Mouse (Mus musculus): Measurements from ENCODE around the gene Osm. TPM values are rescaled to one million over a fixed set of nuclear protein-coding genes. Genes with fewer than 3 reads are reported as not detected.

Osm gene
- polyA plus RNA-seq, 1 experiment from 2014 or later = 0.33 TPM

- 85% methylated on average over 2 of the region's 2 CpGs for WGBS
- H3K4me1 ChIP-seq (ENCODE audit: control insufficient read depth, insufficient read depth, low read length) = no peaks in the 10 kb centered on the region
- H3K4me2 ChIP-seq (ENCODE audit: low read depth, low read length) = no peak overlapping the region
- no peak overlapping the region for H3K4me3 ChIP-seq (ENCODE audit: low read length)
- H3K36me3 ChIP-seq (ENCODE audit: control insufficient read depth, insufficient read depth) = no peaks in the 10 kb centered on the region
- ATAC-seq (replicated peaks; ENCODE audit: extremely low read depth, insufficient read depth, low FRiP score) = no peak
- H3K9me3 ChIP-seq (replicated peaks; ENCODE audit: control insufficient read depth, low read length) = no peaks in the 10 kb centered on the region
- H3K27me3 ChIP-seq (ENCODE audit: control insufficient read depth, insufficient read depth, low read length) = no peaks in the 10 kb centered on the region
- H3K27ac ChIP-seq (ENCODE audit: low read length) = no peak overlapping the region
- no peak overlapping the region for H3K9ac ChIP-seq (ENCODE audit: low read length)
Measured at GRCm38 (mm10) chr11:4231435-4231834, 4.8 kb upstream of the Osm start.

GRCm38 (mm10) chr11:4232644-4233043 lies 3.6 kb upstream of the Osm start:
- Histone ChIP-seq H3K27me3 (ENCODE audit: control insufficient read depth, insufficient read depth, low read length) (no peaks in the 10 kb centered on the region), H3K9me3 (replicated peaks; ENCODE audit: control insufficient read depth, low read length) (no peaks in the 10 kb centered on the region), H3K27ac (ENCODE audit: low read length) (no peak overlapping the region), H3K4me1 (ENCODE audit: control insufficient read depth, insufficient read depth, low read length) (no peaks in the 10 kb centered on the region), H3K4me2 (ENCODE audit: low read depth, low read length) (no peak overlapping the region), H3K9ac (ENCODE audit: low read length) (no peak overlapping the region), H3K36me3 (ENCODE audit: control insufficient read depth, insufficient read depth) (no peaks in the 10 kb centered on the region), H3K4me3 (ENCODE audit: low read length) (no peak overlapping the region)
- peak; percentile 21 for ATAC-seq (replicated peaks; ENCODE audit: extremely low read depth, insufficient read depth, low FRiP score)
- 38% methylated on average over 12 of the region's 12 CpGs for WGBS

GRCm38 (mm10) chr11:4235052-4235655 lies 1.1 kb upstream of the Osm start:
- H3K27ac ChIP-seq (ENCODE audit: low read length) = no peak overlapping the region
- no peaks in the 10 kb centered on the region for H3K27me3 ChIP-seq (ENCODE audit: control insufficient read depth, insufficient read depth, low read length)
- no peaks in the 10 kb centered on the region for H3K9me3 ChIP-seq (replicated peaks; ENCODE audit: control insufficient read depth, low read length)
- H3K9ac ChIP-seq (ENCODE audit: low read length) = no peak overlapping the region
- no peaks in the 10 kb centered on the region for H3K36me3 ChIP-seq (ENCODE audit: control insufficient read depth, insufficient read depth)
- no peak overlapping the region for H3K4me2 ChIP-seq (ENCODE audit: low read depth, low read length)
- no peak for ATAC-seq (replicated peaks; ENCODE audit: extremely low read depth, insufficient read depth, low FRiP score)
- no peaks in the 10 kb centered on the region for H3K4me1 ChIP-seq (ENCODE audit: control insufficient read depth, insufficient read depth, low read length)
- H3K4me3 ChIP-seq (ENCODE audit: low read length) = no peak overlapping the region
- WGBS = 80% methylated on average over 6 of the region's 6 CpGs

- H3K4me3 ChIP-seq (ENCODE audit: low read length) = peak overlapping the region; percentile 27
- no peak for ATAC-seq (replicated peaks; ENCODE audit: extremely low read depth, insufficient read depth, low FRiP score)
- H3K27me3 ChIP-seq (ENCODE audit: control insufficient read depth, insufficient read depth, low read length) = no peaks in the 10 kb centered on the region
- H3K4me1 ChIP-seq (ENCODE audit: control insufficient read depth, insufficient read depth, low read length) = no peaks in the 10 kb centered on the region
- peak overlapping the region; percentile 29 for H3K4me2 ChIP-seq (ENCODE audit: low read depth, low read length)
- H3K9ac ChIP-seq (ENCODE audit: low read length) = no peak overlapping the region; the same call in 1 of the 2 replicates
- H3K9me3 ChIP-seq (replicated peaks; ENCODE audit: control insufficient read depth, low read length) = no peaks in the 10 kb centered on the region
- no peaks in the 10 kb centered on the region for H3K36me3 ChIP-seq (ENCODE audit: control insufficient read depth, insufficient read depth)
- WGBS = 85% methylated on average over 21 of the region's 21 CpGs
- peak overlapping the region; percentile 17; the same call in 1 of the 2 replicates for H3K27ac ChIP-seq (ENCODE audit: low read length)
Measured at GRCm38 (mm10) chr11:4236546-4237067, 387 bp downstream of the Osm start.

- peak; percentile 37; the same call in 1 of the 2 replicates for ATAC-seq (replicated peaks; ENCODE audit: extremely low read depth, insufficient read depth, low FRiP score)
- Histone ChIP-seq H3K36me3 (ENCODE audit: control insufficient read depth, insufficient read depth) (no peaks in the 10 kb centered on the region), H3K27ac (ENCODE audit: low read length) (no peak overlapping the region; the same call in 1 of the 2 replicates), H3K4me1 (ENCODE audit: control insufficient read depth, insufficient read depth, low read length) (no peaks in the 10 kb centered on the region), H3K27me3 (ENCODE audit: control insufficient read depth, insufficient read depth, low read length) (no peaks in the 10 kb centered on the region), H3K9ac (ENCODE audit: low read length) (no peak overlapping the region), H3K4me2 (ENCODE audit: low read depth, low read length) (peak overlapping the region; percentile 29), H3K4me3 (ENCODE audit: low read length) (peak overlapping the region; percentile 27), H3K9me3 (replicated peaks; ENCODE audit: control insufficient read depth, low read length) (no peaks in the 10 kb centered on the region)
- WGBS = 69% methylated on average over 18 of the region's 18 CpGs
Measured at GRCm38 (mm10) chr11:4237389-4237912, 1.2 kb downstream of the Osm start.

GRCm38 (mm10) chr11:4238167-4238566 lies 1.9 kb downstream of the Osm start:
- Histone ChIP-seq H3K4me1 (ENCODE audit: control insufficient read depth, insufficient read depth, low read length) (no peaks in the 10 kb centered on the region), H3K36me3 (ENCODE audit: control insufficient read depth, insufficient read depth) (no peaks in the 10 kb centered on the region), H3K27me3 (ENCODE audit: control insufficient read depth, insufficient read depth, low read length) (no peaks in the 10 kb centered on the region), H3K9ac (ENCODE audit: low read length) (no peak overlapping the region), H3K9me3 (replicated peaks; ENCODE audit: control insufficient read depth, low read length) (no peaks in the 10 kb centered on the region), H3K4me3 (ENCODE audit: low read length) (no peak overlapping the region), H3K27ac (ENCODE audit: low read length) (no peak overlapping the region), H3K4me2 (ENCODE audit: low read depth, low read length) (no peak overlapping the region)
- WGBS = 85% methylated on average over 6 of the region's 6 CpGs
- ATAC-seq (replicated peaks; ENCODE audit: extremely low read depth, insufficient read depth, low FRiP score) = no peak

- no peaks in the 10 kb centered on the region for H3K27me3 ChIP-seq (ENCODE audit: control insufficient read depth, insufficient read depth, low read length)
- H3K9me3 ChIP-seq (replicated peaks; ENCODE audit: control insufficient read depth, low read length) = no peaks in the 10 kb centered on the region
- 89% methylated on average over 23 of the region's 23 CpGs for whole genome bisulfite sequencing
- H3K4me1 ChIP-seq (ENCODE audit: control insufficient read depth, insufficient read depth, low read length) = no peaks in the 10 kb centered on the region
- H3K27ac ChIP-seq (ENCODE audit: low read length) = no peak overlapping the region
- no peak overlapping the region for H3K4me2 ChIP-seq (ENCODE audit: low read depth, low read length)
- no peak overlapping the region for H3K9ac ChIP-seq (ENCODE audit: low read length)
- ATAC-seq (replicated peaks; ENCODE audit: extremely low read depth, insufficient read depth, low FRiP score) = no peak
- no peaks in the 10 kb centered on the region for H3K36me3 ChIP-seq (ENCODE audit: control insufficient read depth, insufficient read depth)
- H3K4me3 ChIP-seq (ENCODE audit: low read length) = no peak overlapping the region
Measured at GRCm38 (mm10) chr11:4239691-4240090, 3.5 kb downstream of the Osm start.

GRCm38 (mm10) chr11:4240151-4240550 lies 3.9 kb downstream of the Osm start:
- no peak for ATAC-seq (replicated peaks; ENCODE audit: extremely low read depth, insufficient read depth, low FRiP score)

GRCm38 (mm10) chr11:4241180-4241579 lies 5.0 kb downstream of the Osm start:
- Histone ChIP-seq H3K9ac (ENCODE audit: low read length) (no peak overlapping the region), H3K27ac (ENCODE audit: low read length) (no peak overlapping the region), H3K4me3 (ENCODE audit: low read length) (no peak overlapping the region), H3K36me3 (ENCODE audit: control insufficient read depth, insufficient read depth) (no peaks in the 10 kb centered on the region), H3K4me2 (ENCODE audit: low read depth, low read length) (no peak overlapping the region), H3K9me3 (replicated peaks; ENCODE audit: control insufficient read depth, low read length) (no peaks in the 10 kb centered on the region), H3K4me1 (ENCODE audit: control insufficient read depth, insufficient read depth, low read length) (no peaks in the 10 kb centered on the region), H3K27me3 (ENCODE audit: control insufficient read depth, insufficient read depth, low read length) (no peaks in the 10 kb centered on the region)
- WGBS = 79% methylated on average over 4 of the region's 4 CpGs
- ATAC-seq (replicated peaks; ENCODE audit: extremely low read depth, insufficient read depth, low FRiP score) = no peak

More at GRCm38 (mm10) chr11:4240151-4240550, 3.9 kb downstream of the Osm start:
- Histone ChIP-seq H3K4me1 (ENCODE audit: control insufficient read depth, insufficient read depth, low read length) (no peaks in the 10 kb centered on the region), H3K36me3 (ENCODE audit: control insufficient read depth, insufficient read depth) (no peaks in the 10 kb centered on the region), H3K4me3 (ENCODE audit: low read length) (no peak overlapping the region), H3K27me3 (ENCODE audit: control insufficient read depth, insufficient read depth, low read length) (no peaks in the 10 kb centered on the region), H3K27ac (ENCODE audit: low read length) (no peak overlapping the region), H3K9me3 (replicated peaks; ENCODE audit: control insufficient read depth, low read length) (no peaks in the 10 kb centered on the region), H3K4me2 (ENCODE audit: low read depth, low read length) (no peak overlapping the region), H3K9ac (ENCODE audit: low read length) (no peak overlapping the region)
- WGBS = 62% methylated on average over 7 of the region's 7 CpGs
